Mouse (Mus musculus) frontal cortex, postnatal 14 days (tissue): ENCODE measurements around the gene Asb2.

Experiments used
- DNase-seq, 2 experiments: peaks; one replicate each; pipeline ENCODE4 v3.0.0; 2022; ENCODE audit warnings: low spot score in 2 of 2

Asb2 gene

DNA sequence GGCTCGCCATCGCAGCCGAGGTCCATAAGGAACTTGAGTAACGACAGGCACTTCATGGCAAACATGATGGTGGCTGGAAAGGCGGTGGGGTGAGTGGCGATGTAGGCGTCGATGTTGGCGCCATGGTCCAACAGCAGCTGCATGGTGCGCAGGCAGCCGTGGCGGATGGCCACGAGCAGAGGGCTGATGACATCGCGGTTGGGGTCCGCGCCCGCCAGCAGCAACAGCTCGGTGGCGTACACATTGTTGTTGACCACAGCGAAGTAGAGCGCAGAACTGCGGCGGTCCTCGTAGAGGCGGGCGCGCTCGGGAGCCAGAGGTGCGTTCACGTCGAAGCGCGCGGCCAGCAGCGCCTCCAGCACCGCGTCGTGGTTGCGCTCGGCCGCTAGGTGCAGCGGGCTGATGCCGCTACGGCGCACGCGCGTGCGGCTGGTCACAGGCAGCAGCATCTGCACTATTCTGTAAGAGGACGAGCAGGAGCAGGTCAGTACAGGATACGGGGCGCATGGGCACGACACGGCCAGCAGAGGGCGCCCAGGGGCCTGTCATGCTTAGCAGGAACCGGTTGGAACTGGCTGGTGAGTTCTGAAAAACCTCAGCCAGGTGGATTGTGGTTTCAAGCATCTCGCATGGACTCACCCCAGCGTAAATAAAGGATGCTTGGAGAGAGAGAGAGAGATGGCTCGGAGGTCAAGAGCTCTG lies 30.5 kb downstream of the Asb2 start:
- peak; percentile 78 to 79 for DNase-seq

- DNase-seq: peak in 1 of 2 experiments; percentile 45
Measured at GRCm38 (mm10) chr12:103322801-103323200, 33.0 kb downstream of the Asb2 start.

GRCm38 (mm10) chr12:103315831-103316545 lies 39.8 kb downstream of the Asb2 start:
- no peak for DNase-seq

GRCm38 (mm10) chr12:103314640-103315361 lies 41.0 kb downstream of the Asb2 start:
- DNase-seq: peak in 1 of 2 experiments; percentile 16

- peak in 1 of 2 experiments; percentile 25 for DNase-seq
Measured at GRCm38 (mm10) chr12:103313871-103314639, 41.7 kb downstream of the Asb2 start.

DNA sequence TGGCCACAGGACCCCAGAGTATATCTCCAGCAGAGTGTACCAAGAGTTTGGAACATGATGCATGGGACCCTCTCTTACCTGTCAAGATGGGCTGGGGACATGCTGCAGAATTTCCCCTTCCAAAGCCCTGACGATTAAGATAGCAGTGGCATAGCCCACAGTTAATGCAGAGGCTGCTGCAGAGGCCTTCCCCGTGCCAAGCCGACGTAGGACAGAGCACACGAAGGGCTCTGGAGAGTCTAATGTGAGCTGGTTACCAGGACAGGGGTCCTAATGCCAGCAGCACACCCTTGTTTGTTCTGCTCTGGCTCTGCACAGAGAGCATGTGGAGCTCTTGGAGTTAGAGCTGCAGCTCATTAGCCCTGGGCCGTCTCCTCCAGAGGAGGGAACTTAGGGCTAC lies 42.5 kb downstream of the Asb2 start:
- no peak for DNase-seq

DNA sequence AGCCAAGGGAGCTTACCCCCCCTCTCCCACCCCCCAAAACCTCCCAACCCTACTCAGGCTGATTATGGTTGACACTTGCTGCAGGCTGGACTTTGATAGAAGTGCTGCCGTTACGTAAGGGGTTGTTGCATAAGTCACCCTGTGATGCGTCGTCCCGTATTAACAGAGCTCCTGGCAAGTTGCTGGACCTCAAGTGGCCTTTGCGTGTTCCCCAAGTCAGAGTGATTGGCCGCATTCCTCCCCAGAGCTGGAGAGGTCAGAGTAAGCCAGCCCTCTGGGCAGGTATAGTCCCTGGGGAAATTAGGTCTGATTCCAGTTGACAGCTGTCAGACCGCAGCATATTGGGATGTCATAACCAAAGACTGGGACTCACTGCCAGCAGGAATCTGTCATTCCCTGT lies 43.9 kb downstream of the Asb2 start:
- DNase-seq: no peak

GRCm38 (mm10) chr12:103310744-103311267 lies 45.0 kb downstream of the Asb2 start, which contains the start of gene Fam181a:
TSS of gene Fam181a (plus strand) at chr12:103310975.
- no peak for DNase-seq

GRCm38 (mm10) chr12:103306720-103307119 lies 49.1 kb downstream of the Asb2 start:
- peak in 1 of 2 experiments; percentile 28 for DNase-seq

- DNase-seq: no peak
Measured at GRCm38 (mm10) chr12:103306224-103306623, 49.6 kb downstream of the Asb2 start.

GRCm38 (mm10) chr12:103302960-103303359 lies 52.8 kb downstream of the Asb2 start:
- DNase-seq: no peak

- peak in 1 of 2 experiments; percentile 69 for DNase-seq
Measured at GRCm38 (mm10) chr12:103301645-103302044, 54.2 kb downstream of the Asb2 start.

GRCm38 (mm10) chr12:103300493-103300892 lies 55.3 kb downstream of the Asb2 start:
- DNase-seq: no peak

- DNase-seq: no peak
Measured at GRCm38 (mm10) chr12:103296292-103296691, 59.5 kb downstream of the Asb2 start.

GRCm38 (mm10) chr12:103292366-103292765 lies 63.4 kb downstream of the Asb2 start:
- no peak for DNase-seq

DNA sequence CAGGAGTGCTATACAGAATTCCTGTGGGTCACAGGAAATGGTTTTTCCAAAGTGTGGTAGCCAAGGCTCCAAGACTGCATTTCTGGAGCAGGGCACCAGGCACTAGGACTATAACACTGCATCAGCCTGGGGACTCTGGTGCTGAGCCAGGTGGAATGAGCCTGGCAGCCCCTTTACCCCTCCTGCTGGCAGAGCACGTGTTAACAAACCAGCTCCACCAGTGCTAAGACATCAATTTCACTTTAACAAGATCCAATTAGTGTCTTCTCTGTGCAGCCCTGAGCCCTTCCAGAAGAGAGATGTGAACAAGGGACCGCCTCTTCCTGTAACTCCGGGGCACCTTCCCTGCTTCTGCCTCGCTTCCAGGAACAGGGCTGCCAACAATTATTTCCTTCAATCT lies 68.5 kb downstream of the Asb2 start:
- DNase-seq: no peak

GRCm38 (mm10) chr12:103283411-103283810 lies 72.4 kb downstream of the Asb2 start:
- no peak for DNase-seq

DNA sequence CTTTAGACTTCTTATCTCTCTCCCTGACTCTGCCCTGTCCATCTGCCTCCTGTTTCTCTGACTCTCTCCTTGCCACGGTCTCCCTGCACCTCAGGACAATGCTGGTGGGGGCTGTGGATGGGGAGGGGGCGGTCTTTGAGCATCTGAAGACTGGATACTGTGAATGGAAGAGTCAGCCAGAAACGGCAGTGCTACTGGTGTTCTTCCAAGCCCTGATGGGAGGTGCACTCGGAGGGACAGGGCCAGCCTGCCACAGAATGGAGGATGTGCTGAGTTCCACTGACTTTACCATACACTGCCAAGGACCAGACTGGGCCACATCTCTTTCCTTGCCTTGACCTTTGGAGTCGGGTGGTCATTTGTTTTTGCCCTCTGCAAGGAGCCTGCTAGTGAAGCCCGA lies 72.9 kb downstream of the Asb2 start:
- no peak for DNase-seq

GRCm38 (mm10) chr12:103281912-103282311 lies 73.9 kb downstream of the Asb2 start:
- no peak for DNase-seq

- no peak for DNase-seq
Measured at GRCm38 (mm10) chr12:103281491-103281890, 74.3 kb downstream of the Asb2 start.

DNA sequence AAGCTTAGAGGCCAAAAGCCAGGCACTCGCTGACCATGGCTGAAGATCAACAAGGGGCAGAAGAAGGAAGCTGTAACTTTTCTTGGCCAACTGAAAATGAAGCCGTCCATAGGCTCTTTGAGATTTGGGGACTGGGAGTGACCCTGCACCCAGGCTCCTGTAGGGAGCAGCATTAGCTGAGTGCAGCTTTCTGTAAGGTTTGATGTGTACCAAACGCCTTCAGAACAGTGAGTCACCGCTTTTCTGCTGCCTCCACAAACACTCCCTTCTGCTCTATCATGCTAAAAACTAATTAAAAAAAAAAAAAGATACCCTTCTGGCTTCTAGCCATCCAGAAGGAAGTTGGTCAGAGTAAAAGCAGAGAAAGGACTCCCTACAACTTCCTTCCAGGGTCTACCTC lies 79.4 kb downstream of the Asb2 start:
- DNase-seq: peak in 1 of 2 experiments; percentile 9
